Mouse (Mus musculus) thymus, adult 2 months (tissue): Measurements from ENCODE around the gene Ppp1r13b.

Source experiments
- CTCF ChIP-seq: fragments of 200-500 bp; IDR thresholded peaks from 2 replicates; pipeline ENCODE4 v1.5.1; 2012; ENCODE audit warnings: mild to moderate bottlenecking, control low read depth, low read length, moderate library complexity, borderline replicate concordance; ENCODE audit not compliant: control insufficient read depth, poor library complexity, insufficient read depth; ENCODE audit errors: extremely low read depth
- POLR2A ChIP-seq: fragments of 200-500 bp; IDR thresholded peaks from 2 replicates; pipeline ENCODE4 v1.6.1; 2012; ENCODE audit warnings: mild to moderate bottlenecking, low read length, control low read depth, moderate library complexity; ENCODE audit not compliant: control insufficient read depth, poor library complexity, insufficient read depth; ENCODE audit errors: extremely low read depth

- no peak for TF ChIP-seq CTCF
- no peak for TF ChIP-seq POLR2A
Measured at GRCm38 (mm10) chr12:111797251-111797650, 110.7 kb downstream of the Ppp1r13b start.
